In the genomic region with DNA sequence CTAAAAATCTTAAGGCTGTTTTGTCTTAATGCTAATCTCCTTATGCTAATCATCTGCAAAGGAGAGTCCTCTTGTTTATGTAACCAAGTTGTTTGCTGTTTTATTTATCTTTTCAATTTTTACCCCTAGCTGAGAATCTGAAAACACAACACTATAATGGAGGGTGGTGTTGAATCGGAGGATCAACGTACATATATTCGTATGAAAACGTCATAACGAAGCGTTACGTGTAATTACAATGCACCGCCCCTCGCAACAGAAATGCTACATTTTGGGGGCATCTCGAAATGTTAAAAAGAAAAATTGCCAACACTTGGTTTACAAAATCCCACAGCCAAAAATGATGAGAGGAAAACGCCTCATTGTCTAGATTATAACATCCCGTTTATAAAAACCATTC, we compare ENCODE assay signal across 9 mouse cellular contexts. TPM values are rescaled to one million over a fixed set of nuclear protein-coding genes. Genes with fewer than 3 reads are reported as not detected.
DNase-seq lines count a peak whose midpoint lies in the region; ATAC-seq and TF ChIP-seq lines count a peak whose summit lies in the region.
"Had no signal": no experiment of that assay in that cellular context is flagged by ENCODE, and none has a peak within 500 bp of the region (broad histone marks: within the 10 kb centered on the region; RNA-seq: fewer than 3 reads in every experiment).

No protein-coding gene starts in this region.

- peak overlapping the region; percentile 92 for H3K4me3 ChIP-seq in heart, embryonic 10.5 days
- H3K4me3 ChIP-seq in E14TG2a.4 (replicated peaks; ENCODE audit: low read length): peak overlapping the region; percentile 93
- H3K4me3 ChIP-seq in forebrain, embryonic 14.5 days (ENCODE audit: low read depth, low read length): peak overlapping the region; percentile 91
- peak overlapping the region; percentile 71 for H3K4me3 ChIP-seq in liver, postnatal 0 days (ENCODE audit: low read depth, low read length)

- ATAC-seq in forebrain, embryonic 14.5 days: no peak
- ATAC-seq in liver, postnatal 0 days: no peak

- no peaks in the 10 kb centered on the region for H3K9me3 ChIP-seq in heart, embryonic 10.5 days
- H3K9me3 ChIP-seq in E14TG2a.4 (ENCODE audit: low read length): no peaks in the 10 kb centered on the region
- H3K9me3 ChIP-seq in forebrain, embryonic 14.5 days (replicated peaks; ENCODE audit: control insufficient read depth, low read length): no peaks in the 10 kb centered on the region
- H3K9me3 ChIP-seq in liver, postnatal 0 days (ENCODE audit: low read length): no peaks in the 10 kb centered on the region

- H3K9ac ChIP-seq in forebrain, embryonic 14.5 days (ENCODE audit: low read length): peak overlapping the region; percentile 78
- peak overlapping the region; percentile 70 for H3K9ac ChIP-seq in liver, postnatal 0 days (replicated peaks)

- H3K4me1 ChIP-seq in heart, embryonic 10.5 days: peaks cover 9% of the 10 kb centered on the region; the same call in 1 of the 2 replicates
- H3K4me1 ChIP-seq in E14TG2a.4 (replicated peaks; ENCODE audit: low read depth, low read length): peaks cover 21% of the 10 kb centered on the region
- peaks cover 12% of the 10 kb centered on the region for H3K4me1 ChIP-seq in forebrain, embryonic 14.5 days (ENCODE audit: control insufficient read depth, insufficient read depth, low read length)
- H3K4me1 ChIP-seq in liver, postnatal 0 days (ENCODE audit: insufficient read depth): peaks cover 15% of the 10 kb centered on the region

- 2% methylated on average over 12 of the region's 12 CpGs for WGBS in heart, embryonic 10.5 days
- under 1% methylated on average over 12 of the region's 12 CpGs for WGBS in forebrain, embryonic 14.5 days
- under 1% methylated on average over 12 of the region's 12 CpGs for WGBS in liver, postnatal 0 days (ENCODE audit: insufficient replicate concordance)

- TF ChIP-seq EP300 in liver, postnatal 0 days (IDR thresholded peaks at IDR 0.05; ENCODE audit: low read depth): no peak

- no peaks in the 10 kb centered on the region for H3K27me3 ChIP-seq in heart, embryonic 10.5 days (ENCODE audit: insufficient read depth, poor library complexity, severe bottlenecking)
- H3K27me3 ChIP-seq in E14TG2a.4 (ENCODE audit: insufficient read depth, low read length): peaks cover 9% of the 10 kb centered on the region
- no peaks in the 10 kb centered on the region for H3K27me3 ChIP-seq in forebrain, embryonic 14.5 days (replicated peaks; ENCODE audit: control insufficient read depth, insufficient read depth, low read length)
- no peaks in the 10 kb centered on the region for H3K27me3 ChIP-seq in liver, postnatal 0 days (ENCODE audit: insufficient read depth, low read length)
- H3K27me3 ChIP-seq: Patski had no signal

- DNase-seq in heart, embryonic 10.5 days (ENCODE audit: low spot score): no peak
- no peak for DNase-seq in heart, postnatal 36 days
- DNase-seq in forebrain, embryonic 14.5 days (ENCODE audit: low spot score): peak; percentile 33
- no peak for DNase-seq in liver, postnatal 0 days
- no peak for DNase-seq in frontal cortex, adult 2 months (ENCODE audit: extremely low spot score in 1 of 2, low spot score in 1 of 2)
- DNase-seq in spleen, postnatal 4 days (ENCODE audit: low spot score in 2 of 2): no peak
- no peak for DNase-seq in kidney, postnatal 36 days

- intact Hi-C loops in heart, postnatal 36 days (cut with DNase I): loop anchor here (2.0 kb wide), 1 partner anchor 49 kb away; a partner anchor contains a TSS

- TF ChIP-seq CTCF in E14TG2a.4 (conservative IDR thresholded peaks at IDR 0.05; ENCODE audit: low read length): no peak
- TF ChIP-seq CTCF in liver, postnatal 0 days (IDR thresholded peaks at IDR 0.05; ENCODE audit: low read depth): no peak

- H3K4me2 ChIP-seq in forebrain, embryonic 14.5 days (ENCODE audit: low read length): peak overlapping the region; percentile 63
- H3K4me2 ChIP-seq in liver, postnatal 0 days (ENCODE audit: low read depth, low read length): peak overlapping the region; percentile 96

- H3K36me3 ChIP-seq in heart, embryonic 10.5 days: peaks cover 11% of the 10 kb centered on the region; the same call in 1 of the 2 replicates
- H3K36me3 ChIP-seq in E14TG2a.4 (ENCODE audit: insufficient read depth, low read length): peaks cover 32% of the 10 kb centered on the region
- peaks cover 20% of the 10 kb centered on the region for H3K36me3 ChIP-seq in forebrain, embryonic 14.5 days (ENCODE audit: control insufficient read depth, insufficient read depth, low read length)
- no peaks in the 10 kb centered on the region for H3K36me3 ChIP-seq in liver, postnatal 0 days (replicated peaks; ENCODE audit: insufficient read depth, low read length)

- peak overlapping the region; percentile 96 for H3K27ac ChIP-seq in heart, embryonic 10.5 days
- H3K27ac ChIP-seq in forebrain, embryonic 14.5 days (ENCODE audit: low read depth, low read length): peak overlapping the region; percentile 92; the same call in 1 of the 2 replicates
- H3K27ac ChIP-seq in liver, postnatal 0 days (ENCODE audit: low read depth): peak overlapping the region; percentile 75; the same call in 1 of the 2 replicates

RNA-seq across cellular contexts. Expression of a gene that starts 0.9 kb away (rescaled TPM):
- 12.7 and 20.0 TPM in 2 replicates for polyA plus RNA-seq in heart, embryonic 10.5 days (2016; fragmentation: Nextera tagmentation; extraction: Ambion mirVana)
- total RNA-seq in heart, postnatal 36 days (2021): under 1 TPM; 0.60 to 0.78 TPM
- 19.1 and 21.4 TPM in 2 replicates for polyA plus RNA-seq in forebrain, embryonic 14.5 days (2014; fragmentation: Nextera tagmentation; extraction: Ambion mirVana)
- polyA plus RNA-seq in liver, postnatal 0 days (2015; fragmentation: Nextera tagmentation; extraction: Ambion mirVana): 2.3 and 2.5 TPM in 2 replicates
- 2.6 and 2.7 TPM in 2 replicates for polyA plus RNA-seq in frontal cortex, adult 2 months (2012; rRNA removed)

RNA-seq across cellular contexts. Expression of a gene that starts 38.7 kb away (rescaled TPM):
- 6.8 and 8.1 TPM in 2 replicates for polyA plus RNA-seq in heart, embryonic 10.5 days (2016; fragmentation: Nextera tagmentation; extraction: Ambion mirVana)
- 1 to 10 TPM in 1 of 2 experiments, under 1 TPM in 1; 0.87 to 1.3 TPM for total RNA-seq in heart, postnatal 36 days (2021)
- polyA plus RNA-seq in forebrain, embryonic 14.5 days (2014; fragmentation: Nextera tagmentation; extraction: Ambion mirVana): 7.2 and 7.3 TPM in 2 replicates
- polyA plus RNA-seq in liver, postnatal 0 days (2015; fragmentation: Nextera tagmentation; extraction: Ambion mirVana): 0.56 and 1.0 TPM in 2 replicates
- polyA plus RNA-seq in frontal cortex, adult 2 months (2012; rRNA removed): 3.1 and 3.2 TPM in 2 replicates

RNA-seq across cellular contexts. Expression of a gene that starts 38.7 kb away (rescaled TPM):
- polyA plus RNA-seq in heart, embryonic 10.5 days (2016; fragmentation: Nextera tagmentation; extraction: Ambion mirVana): 116 and 123 TPM in 2 replicates
- 10 to 100 TPM; 22.9 to 24.8 TPM for total RNA-seq in heart, postnatal 36 days (2021)
- 91.7 and 92.6 TPM in 2 replicates for polyA plus RNA-seq in forebrain, embryonic 14.5 days (2014; fragmentation: Nextera tagmentation; extraction: Ambion mirVana)
- 32.6 and 38.1 TPM in 2 replicates for polyA plus RNA-seq in liver, postnatal 0 days (2015; fragmentation: Nextera tagmentation; extraction: Ambion mirVana)
- polyA plus RNA-seq in frontal cortex, adult 2 months (2012; rRNA removed): 53.4 and 53.6 TPM in 2 replicates

RNA-seq across cellular contexts. Expression of a gene that starts 38.9 kb away (rescaled TPM):
- polyA plus RNA-seq in heart, embryonic 10.5 days (2016; fragmentation: Nextera tagmentation; extraction: Ambion mirVana): 0.05 and 0.20 TPM in 2 replicates
- total RNA-seq in heart, postnatal 36 days (2021): 10 to 100 TPM; 27.6 to 28.1 TPM
- polyA plus RNA-seq in forebrain, embryonic 14.5 days (2014; fragmentation: Nextera tagmentation; extraction: Ambion mirVana): 0.11 and 0.30 TPM in 2 replicates
- 0.12 and 0.40 TPM in 2 replicates for polyA plus RNA-seq in liver, postnatal 0 days (2015; fragmentation: Nextera tagmentation; extraction: Ambion mirVana)
- polyA plus RNA-seq in frontal cortex, adult 2 months (2012; rRNA removed): 1.0 and 1.4 TPM in 2 replicates

RNA-seq across cellular contexts. Expression of a gene that starts 50.0 kb away (rescaled TPM):
- polyA plus RNA-seq in heart, embryonic 10.5 days (2016; fragmentation: Nextera tagmentation; extraction: Ambion mirVana): 6.3 and 6.7 TPM in 2 replicates
- total RNA-seq in heart, postnatal 36 days (2021): 1 to 10 TPM; 3.3 to 5.3 TPM
- 7.3 and 7.8 TPM in 2 replicates for polyA plus RNA-seq in forebrain, embryonic 14.5 days (2014; fragmentation: Nextera tagmentation; extraction: Ambion mirVana)
- polyA plus RNA-seq in liver, postnatal 0 days (2015; fragmentation: Nextera tagmentation; extraction: Ambion mirVana): 3.0 and 3.1 TPM in 2 replicates
- 10.9 and 11.9 TPM in 2 replicates for polyA plus RNA-seq in frontal cortex, adult 2 months (2012; rRNA removed)
